Mouse (Mus musculus) stomach, postnatal 0 days (tissue): Measurements from ENCODE around the gene Sqstm1.

Source experiments
- CTCF ChIP-seq: IDR thresholded peaks from 2 replicates; pipeline ENCODE4 v1.5.1; 2016; ENCODE audit warnings: antibody characterized with exemption, low read depth, mild to moderate bottlenecking, moderate library complexity
- EP300 ChIP-seq: optimal IDR thresholded peaks from 2 replicates; pipeline ENCODE3; 2016; ENCODE audit warnings: antibody characterized with exemption

DNA sequence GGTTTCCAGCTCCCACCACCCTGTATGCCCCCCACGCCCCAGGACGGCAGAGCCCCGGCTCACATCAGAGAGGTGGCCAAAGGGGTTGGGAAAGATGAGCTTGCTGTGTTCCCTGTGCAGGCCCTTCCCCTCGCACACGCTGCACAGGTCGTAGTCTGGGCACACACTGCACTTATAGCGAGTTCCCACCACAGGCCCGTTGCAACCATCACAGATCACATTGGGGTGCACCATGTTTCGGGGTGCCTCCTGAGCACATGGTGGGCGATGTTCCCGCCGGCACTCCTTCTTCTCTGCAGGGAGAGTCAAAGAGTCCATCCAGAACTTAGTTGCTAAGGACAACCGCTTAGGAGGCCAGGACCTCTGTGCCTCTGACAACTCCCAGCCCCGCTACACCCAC lies 3.3 kb downstream of the Sqstm1 start:
- TF ChIP-seq CTCF, result no peak
- TF ChIP-seq EP300, result no peak
